Mouse (Mus musculus): Measurements from ENCODE around the gene A630076J17Rik. TPM values are rescaled to one million over a fixed set of nuclear protein-coding genes. Genes with fewer than 3 reads are reported as not detected.
A peak's percentile ranks its signal among the peaks of the same experiment; 100 is the strongest.

Gene A630076J17Rik
- total RNA-seq, 1 experiment from 2014 or later, result not detected

DNA sequence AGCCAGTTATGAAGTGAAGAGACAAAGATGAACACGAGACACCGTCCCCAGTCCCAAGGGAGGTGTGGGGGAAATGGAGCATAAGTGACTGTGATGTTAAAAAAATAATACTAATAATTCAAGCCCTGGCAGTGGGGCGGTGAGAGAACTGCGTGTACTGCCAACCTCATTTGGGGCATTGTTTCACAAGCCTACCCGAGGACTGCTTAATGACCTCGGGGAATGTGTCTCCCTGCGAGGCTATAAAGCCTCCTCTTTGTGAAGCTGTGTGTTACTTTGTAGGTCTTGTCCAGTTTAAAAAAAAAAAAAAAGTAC is 31.4 kb downstream of the A630076J17Rik start:
- ATAC-seq (replicated peaks; ENCODE audit: insufficient number of reproducible peaks, low FRiP score, low TSS enrichment, poor library complexity, severe bottlenecking), result no peak

DNA sequence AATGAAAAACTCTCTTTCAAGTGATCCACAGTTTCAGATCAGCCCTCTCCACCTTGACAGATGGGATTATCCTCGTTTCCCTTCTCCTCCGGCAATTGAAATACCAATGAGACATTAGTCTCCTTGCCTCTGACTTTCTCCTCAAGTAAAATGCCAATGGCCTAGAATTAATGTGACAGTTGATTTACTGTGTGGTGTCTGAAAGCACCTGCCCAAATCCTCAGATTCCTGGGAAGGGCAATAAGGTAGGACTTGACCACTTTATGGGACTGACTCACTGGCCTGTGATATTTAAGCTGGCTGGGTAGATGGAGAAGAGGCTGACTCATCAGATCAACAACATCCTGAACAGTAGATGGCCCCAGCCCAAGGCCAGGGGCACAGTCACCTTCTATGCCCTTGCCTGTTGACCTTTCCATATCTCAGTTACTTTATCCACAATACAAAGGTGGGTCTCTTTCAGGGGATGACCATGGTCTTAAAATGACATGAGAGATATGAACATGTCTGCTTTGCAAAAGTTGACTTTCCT is 36.5 kb downstream of the A630076J17Rik start:
- no peak for ATAC-seq (replicated peaks; ENCODE audit: insufficient number of reproducible peaks, low FRiP score, low TSS enrichment, poor library complexity, severe bottlenecking)

DNA sequence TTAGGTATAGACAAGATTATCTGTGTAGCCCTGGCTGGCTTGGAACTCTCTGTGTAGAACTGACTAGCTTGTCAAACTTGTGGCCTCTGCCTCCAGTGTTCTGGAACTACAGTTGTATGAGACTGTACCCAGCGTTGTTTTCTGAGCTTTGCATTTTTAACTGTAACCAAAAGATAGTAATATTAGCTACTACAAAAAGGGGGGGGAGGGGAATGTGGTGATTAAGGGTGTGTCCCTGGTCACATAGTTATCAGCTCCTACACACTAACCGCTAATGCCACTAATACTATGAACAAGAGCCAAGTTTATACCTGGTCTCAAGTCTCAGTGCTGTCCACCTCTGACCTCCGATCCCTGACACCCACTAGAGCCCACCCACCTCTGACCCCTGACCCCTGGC is 42.0 kb downstream of the A630076J17Rik start:
- no peak for ATAC-seq (replicated peaks; ENCODE audit: insufficient number of reproducible peaks, low FRiP score, low TSS enrichment, poor library complexity, severe bottlenecking)

DNA sequence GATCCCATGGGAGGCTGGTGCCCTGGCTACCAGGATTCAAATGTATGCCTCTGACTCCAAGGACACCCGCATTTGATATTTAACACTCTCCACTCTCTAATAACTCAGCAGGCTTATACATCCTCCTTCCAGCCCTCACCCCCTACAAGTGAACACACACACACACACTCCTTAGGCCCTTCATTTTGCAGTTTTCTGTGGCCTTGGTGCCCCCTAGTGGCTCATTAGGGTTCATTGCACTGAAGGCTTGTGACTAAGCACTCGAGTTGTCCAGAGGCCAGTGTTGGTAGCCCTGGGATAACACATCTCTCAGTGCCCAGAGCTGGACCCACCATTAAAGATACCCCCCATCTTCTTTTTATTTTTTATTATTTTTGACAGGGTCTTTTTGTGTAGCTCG is 43.4 kb downstream of the A630076J17Rik start:
- ATAC-seq (replicated peaks; ENCODE audit: insufficient number of reproducible peaks, low FRiP score, low TSS enrichment, poor library complexity, severe bottlenecking), result peak; percentile 68

DNA sequence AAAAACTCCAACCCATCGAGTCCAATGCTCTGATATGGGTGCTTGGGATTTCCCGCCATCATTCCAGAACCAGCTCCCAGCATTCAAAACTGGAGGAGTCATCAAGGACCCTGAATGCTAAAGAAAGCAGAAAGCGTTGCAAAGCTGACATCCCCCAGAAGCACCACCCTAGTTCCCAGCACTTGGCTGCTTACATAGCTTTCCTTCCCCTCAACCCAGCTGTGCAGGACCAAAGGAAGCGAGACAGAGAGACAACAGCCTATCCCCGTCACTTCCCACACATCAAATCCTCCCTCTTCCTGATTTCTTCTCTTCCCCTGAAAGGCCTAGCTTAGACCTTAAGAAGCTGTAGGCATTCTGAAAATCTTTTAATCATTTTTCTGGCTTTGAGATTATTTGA is 44.9 kb downstream of the A630076J17Rik start:
- ATAC-seq (replicated peaks; ENCODE audit: insufficient number of reproducible peaks, low FRiP score, low TSS enrichment, poor library complexity, severe bottlenecking), result no peak

DNA sequence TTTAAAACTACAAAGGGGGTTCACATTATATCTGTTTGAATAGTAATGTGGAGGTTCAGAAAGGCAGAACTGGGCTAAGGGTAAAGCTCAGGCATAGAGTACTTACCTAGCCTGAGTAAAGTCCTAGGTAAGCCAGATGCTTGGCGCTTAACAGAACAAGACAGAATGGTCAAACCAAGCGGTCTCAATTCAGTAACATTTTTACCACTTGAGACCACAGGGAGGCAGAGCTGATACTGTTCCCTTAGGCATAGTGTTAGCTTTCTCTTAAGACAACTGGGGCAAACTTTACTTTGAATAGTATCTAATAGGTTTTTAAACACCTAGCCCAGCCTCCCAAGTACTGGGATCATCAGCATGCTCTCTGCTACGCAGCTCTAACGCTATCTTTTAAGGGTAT is 45.6 kb downstream of the A630076J17Rik start:
- no peak for ATAC-seq (replicated peaks; ENCODE audit: insufficient number of reproducible peaks, low FRiP score, low TSS enrichment, poor library complexity, severe bottlenecking)

DNA sequence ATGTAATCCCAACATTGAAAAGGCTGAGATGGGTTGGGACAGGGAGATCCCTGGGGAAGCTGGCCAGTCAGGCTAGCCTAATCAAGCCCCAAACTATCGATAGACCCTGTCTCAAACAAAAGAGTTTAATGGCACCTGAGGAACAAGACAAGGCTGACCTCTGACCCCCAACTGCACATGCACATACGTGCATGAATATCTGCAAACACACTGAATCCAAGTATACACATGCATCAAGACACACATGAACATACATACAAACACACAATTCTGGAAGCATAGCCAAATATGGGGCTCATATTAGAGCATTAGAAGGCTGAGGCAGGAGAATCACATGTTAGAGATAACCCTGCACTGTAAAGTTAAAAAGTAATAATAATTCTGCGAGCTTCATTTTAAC is 46.2 kb downstream of the A630076J17Rik start:
- ATAC-seq (replicated peaks; ENCODE audit: insufficient number of reproducible peaks, low FRiP score, low TSS enrichment, poor library complexity, severe bottlenecking), result no peak

DNA sequence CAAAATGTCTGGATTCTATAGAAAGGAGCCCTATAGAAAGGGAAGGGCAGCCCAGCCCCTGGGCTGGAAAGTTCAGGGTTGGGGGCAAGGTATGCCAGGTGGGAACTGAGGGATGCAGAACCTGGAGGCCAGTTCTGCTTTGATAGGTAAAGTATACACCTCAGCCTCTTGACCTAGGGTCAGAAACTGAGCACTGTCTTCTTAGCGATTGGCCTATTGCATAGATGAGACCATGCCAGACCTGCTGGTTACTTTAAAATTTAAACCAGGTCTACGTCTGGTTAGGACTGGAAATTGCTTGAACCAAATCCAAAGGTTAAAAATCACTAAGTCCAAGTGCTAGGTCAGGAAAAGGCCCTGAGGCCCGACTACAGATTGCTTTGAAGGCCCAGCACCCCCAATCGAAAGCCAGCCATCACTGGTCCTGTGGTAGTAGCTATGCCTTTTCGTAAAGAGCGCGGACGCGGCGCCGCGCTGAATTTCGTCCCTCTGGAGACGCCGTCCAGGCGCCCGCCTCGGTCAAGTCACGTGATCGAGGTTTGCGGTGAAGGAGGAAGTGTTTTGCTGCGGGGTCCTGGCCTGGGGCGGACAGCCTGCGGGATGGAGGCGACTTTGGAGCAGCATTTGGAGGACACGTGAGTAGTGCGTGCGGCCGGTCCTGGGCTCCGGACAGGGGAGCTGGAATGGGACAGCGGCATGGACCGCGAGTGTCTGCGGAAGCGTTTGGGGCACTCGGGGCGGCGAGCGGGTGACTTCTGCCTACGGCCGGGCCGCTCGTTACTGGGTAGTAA is 48.3 kb downstream of the A630076J17Rik start, which contains the start of gene Lamtor5:
Gene Lamtor5 (plus strand): TSS at position 380 of the 791 bp plus-strand sequence.
- peak; percentile 85 for ATAC-seq (replicated peaks; ENCODE audit: insufficient number of reproducible peaks, low FRiP score, low TSS enrichment, poor library complexity, severe bottlenecking)

Other genes with a start within 250 kb of the A630076J17Rik start
- gene Kcna3, start 194.4 kb upstream of the A630076J17Rik start, total RNA-seq (2017), result 5.3 to 23.6 TPM (median 8.3 TPM) in 3 replicates
- 0.10 TPM in 1 of 3 replicates, not detected in the others for gene Kcna2, start 129.5 kb upstream of the A630076J17Rik start, total RNA-seq (2017)
- gene Kcna10, start 47.6 kb upstream of the A630076J17Rik start, total RNA-seq (2017), result not detected in 3 replicates
- 3.7 to 7.2 TPM in 2 of 3 replicates, not detected in the other for gene Cym, start 8.9 kb upstream of the A630076J17Rik start, total RNA-seq (2017)
- gene Prok1, start 9.1 kb downstream of the A630076J17Rik start, total RNA-seq (2017), result 0.21 TPM in 1 of 3 replicates, not detected in the others
- gene Lamtor5, start 48.2 kb downstream of the A630076J17Rik start, total RNA-seq (2017), result 53.9 to 104 TPM (median 75.6 TPM) in 3 replicates
- 0.67 to 1.1 TPM (median 0.96 TPM) in 3 replicates for gene Slc16a4, start 60.6 kb downstream of the A630076J17Rik start, total RNA-seq (2017)
- gene Rbm15, start 103.1 kb downstream of the A630076J17Rik start, total RNA-seq (2017), result 22.2 to 45.8 TPM (median 22.5 TPM) in 3 replicates
- gene Kcnc4, start 228.9 kb downstream of the A630076J17Rik start, total RNA-seq (2017), result not detected in 3 replicates